Comparison of ENCODE assay signal across 8 mouse cellular contexts in genomic region chr14:32587013-32587784, GRCm38 (mm10). TPM values are rescaled to one million over a fixed set of nuclear protein-coding genes. Genes with fewer than 3 reads are reported as not detected.
DNase-seq lines count a peak whose midpoint lies in the region; ATAC-seq lines count a peak whose summit lies in the region.

No protein-coding gene starts in this region.

- H3K4me2 ChIP-seq in forebrain, embryonic 16.5 days (ENCODE audit: low read length), result no peak overlapping the region
- no peak overlapping the region for H3K4me2 ChIP-seq in intestine, embryonic 15.5 days (replicated peaks)
- no peak overlapping the region for H3K4me2 ChIP-seq in stomach, embryonic 16.5 days (ENCODE audit: low read depth, low read length)

- no peak overlapping the region for H3K4me3 ChIP-seq in heart, embryonic 10.5 days
- H3K4me3 ChIP-seq in forebrain, embryonic 16.5 days (replicated peaks; ENCODE audit: low read length), result no peak overlapping the region
- H3K4me3 ChIP-seq in intestine, embryonic 15.5 days (replicated peaks), result no peak overlapping the region
- no peak overlapping the region for H3K4me3 ChIP-seq in limb, embryonic 10.5 days
- H3K4me3 ChIP-seq in stomach, embryonic 16.5 days (replicated peaks; ENCODE audit: low read length), result no peak overlapping the region

- WGBS in heart, embryonic 10.5 days, result 15% methylated on average over 10 of the region's 10 CpGs
- 12% methylated on average over 10 of the region's 10 CpGs for WGBS in forebrain, embryonic 16.5 days
- WGBS in intestine, embryonic 15.5 days, result 18% methylated on average over 10 of the region's 10 CpGs
- 16% methylated on average over 10 of the region's 10 CpGs for WGBS in limb, embryonic 10.5 days
- 15% methylated on average over 10 of the region's 10 CpGs for WGBS in stomach, embryonic 16.5 days

- peaks cover 20% of the 10 kb centered on the region; the same call in 1 of the 2 replicates for H3K27me3 ChIP-seq in heart, embryonic 10.5 days (ENCODE audit: insufficient read depth, poor library complexity, severe bottlenecking)
- 0 out of 2 replicates have a peak, but pooled peaks cover 2% of the 10 kb centered on the region for H3K27me3 ChIP-seq in forebrain, embryonic 16.5 days (replicated peaks; ENCODE audit: control insufficient read depth, insufficient read depth, low read length)
- peaks cover 14% of the 10 kb centered on the region for H3K27me3 ChIP-seq in intestine, embryonic 15.5 days (replicated peaks)
- 0 out of 2 replicates have a peak, but pooled peaks cover 15% of the 10 kb centered on the region for H3K27me3 ChIP-seq in limb, embryonic 10.5 days (ENCODE audit: low read depth, poor library complexity, severe bottlenecking)
- no peaks in the 10 kb centered on the region for H3K27me3 ChIP-seq in stomach, embryonic 16.5 days (ENCODE audit: control insufficient read depth, insufficient read depth, low read length)

- H3K4me1 ChIP-seq in heart, embryonic 10.5 days, result 0 out of 2 replicates have a peak, but pooled peaks cover 5% of the 10 kb centered on the region
- H3K4me1 ChIP-seq in forebrain, embryonic 16.5 days (replicated peaks; ENCODE audit: control insufficient read depth, insufficient read depth, low read length), result no peaks in the 10 kb centered on the region
- H3K4me1 ChIP-seq in intestine, embryonic 15.5 days (replicated peaks), result no peaks in the 10 kb centered on the region
- H3K4me1 ChIP-seq in limb, embryonic 10.5 days, result no peaks in the 10 kb centered on the region
- no peaks in the 10 kb centered on the region for H3K4me1 ChIP-seq in stomach, embryonic 16.5 days (ENCODE audit: control insufficient read depth, insufficient read depth, low read length)

- peak; percentile 44 for DNase-seq in heart, adult 8-10 months (ENCODE audit: low spot score)
- DNase-seq in heart, embryonic 10.5 days (ENCODE audit: low spot score), result no peak
- peak; percentile 61 for DNase-seq in c-Kit-positive CD71-positive TER-119-positive erythroid progenitor cells, embryonic 14.5 days (ENCODE audit: low spot score)
- DNase-seq in limb, embryonic 10.5 days (ENCODE audit: low spot score), result peak; percentile 83
- DNase-seq in naive thymus-derived CD4-positive, alpha-beta T cell, adult 2 months (ENCODE audit: low read depth), result peak; percentile 68

- no peak overlapping the region for H3K27ac ChIP-seq in heart, embryonic 10.5 days
- H3K27ac ChIP-seq in forebrain, embryonic 16.5 days (ENCODE audit: low read length), result no peak overlapping the region
- no peak overlapping the region for H3K27ac ChIP-seq in intestine, embryonic 15.5 days
- H3K27ac ChIP-seq in limb, embryonic 10.5 days, result no peak overlapping the region
- no peak overlapping the region for H3K27ac ChIP-seq in stomach, embryonic 16.5 days (ENCODE audit: low read length)

- H3K9me3 ChIP-seq in heart, embryonic 10.5 days, result no peaks in the 10 kb centered on the region
- no peaks in the 10 kb centered on the region for H3K9me3 ChIP-seq in forebrain, embryonic 16.5 days (ENCODE audit: control insufficient read depth, low read length)
- no peaks in the 10 kb centered on the region for H3K9me3 ChIP-seq in intestine, embryonic 15.5 days
- H3K9me3 ChIP-seq in limb, embryonic 10.5 days (replicated peaks), result no peaks in the 10 kb centered on the region
- H3K9me3 ChIP-seq in stomach, embryonic 16.5 days (replicated peaks; ENCODE audit: control insufficient read depth, low read length), result no peaks in the 10 kb centered on the region

- H3K36me3 ChIP-seq in heart, embryonic 10.5 days, result no peaks in the 10 kb centered on the region
- no peaks in the 10 kb centered on the region for H3K36me3 ChIP-seq in forebrain, embryonic 16.5 days (ENCODE audit: control insufficient read depth, insufficient read depth)
- no peaks in the 10 kb centered on the region for H3K36me3 ChIP-seq in intestine, embryonic 15.5 days
- H3K36me3 ChIP-seq in limb, embryonic 10.5 days, result no peaks in the 10 kb centered on the region
- H3K36me3 ChIP-seq in stomach, embryonic 16.5 days (ENCODE audit: control insufficient read depth, insufficient read depth, low read length), result no peaks in the 10 kb centered on the region

- peak; percentile 43; the same call in 1 of the 2 replicates for ATAC-seq in forebrain, embryonic 16.5 days
- ATAC-seq in intestine, embryonic 15.5 days, result peak; percentile 56
- ATAC-seq in stomach, embryonic 16.5 days (ENCODE audit: insufficient read depth, low FRiP score), result peak; percentile 21; the same call in 1 of the 2 replicates

- H3K9ac ChIP-seq in forebrain, embryonic 16.5 days (replicated peaks; ENCODE audit: low read depth, low read length), result no peak overlapping the region
- no peak overlapping the region for H3K9ac ChIP-seq in intestine, embryonic 15.5 days
- H3K9ac ChIP-seq in stomach, embryonic 16.5 days (ENCODE audit: low read length), result no peak overlapping the region

RNA-seq across cellular contexts. Expression of gene Prrxl1, which starts 12.0 kb away (rescaled TPM):
- total RNA-seq in heart, adult 8-10 months (2022), result not detected
- not detected in 2 replicates for polyA plus RNA-seq in heart, embryonic 10.5 days (2016; fragmentation: Nextera tagmentation; extraction: Ambion mirVana)
- not detected in 2 replicates for polyA plus RNA-seq in forebrain, embryonic 16.5 days (2015; fragmentation: Nextera tagmentation; extraction: Ambion mirVana)
- polyA plus RNA-seq in intestine, embryonic 15.5 days (2015; fragmentation: Nextera tagmentation; extraction: Ambion mirVana), result 0.80 and 1.0 TPM in 2 replicates
- not detected in 2 replicates for polyA plus RNA-seq in limb, embryonic 10.5 days (2016; fragmentation: Nextera tagmentation; extraction: Ambion mirVana)
- polyA plus RNA-seq in stomach, embryonic 16.5 days (2015; fragmentation: Nextera tagmentation; extraction: Ambion mirVana), result 0.46 and 0.70 TPM in 2 replicates
